Mouse (Mus musculus): ENCODE data around the gene Sprr1a. TPM values are rescaled to one million over a fixed set of nuclear protein-coding genes. Genes with fewer than 3 reads are reported as not detected.
A peak's percentile ranks its signal among the peaks of the same experiment; 100 is the strongest.

The Sprr1a gene
- total RNA-seq (2021), result not detected
- long read RNA-seq, experiment 1, result 0 reads
- long read RNA-seq, experiment 2, result 0 reads

DNA sequence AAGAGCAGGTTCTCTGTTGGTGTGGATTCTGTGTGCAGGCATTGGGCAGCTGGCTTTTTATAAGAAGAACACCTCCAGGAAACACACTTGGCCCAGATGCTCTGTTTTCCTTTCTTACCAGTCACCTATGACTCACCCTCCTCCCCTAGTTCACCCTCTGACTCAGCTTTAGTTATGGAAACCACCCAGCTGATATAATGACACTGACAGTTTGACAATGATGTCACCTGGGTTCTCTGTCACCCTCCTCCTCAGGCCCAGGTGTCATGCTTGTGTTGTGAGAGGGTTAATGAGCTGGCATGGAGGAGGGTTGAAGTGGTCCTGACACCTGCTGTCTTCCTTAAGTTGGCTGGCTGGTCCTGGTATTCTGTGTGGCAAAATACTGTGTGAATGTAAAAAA, at the start of gene Sprr1a:
Sprr1a (minus strand) TSS at position 33 of the 400 bp plus-strand sequence.
- DNase-seq, result peak; percentile 9

DNA sequence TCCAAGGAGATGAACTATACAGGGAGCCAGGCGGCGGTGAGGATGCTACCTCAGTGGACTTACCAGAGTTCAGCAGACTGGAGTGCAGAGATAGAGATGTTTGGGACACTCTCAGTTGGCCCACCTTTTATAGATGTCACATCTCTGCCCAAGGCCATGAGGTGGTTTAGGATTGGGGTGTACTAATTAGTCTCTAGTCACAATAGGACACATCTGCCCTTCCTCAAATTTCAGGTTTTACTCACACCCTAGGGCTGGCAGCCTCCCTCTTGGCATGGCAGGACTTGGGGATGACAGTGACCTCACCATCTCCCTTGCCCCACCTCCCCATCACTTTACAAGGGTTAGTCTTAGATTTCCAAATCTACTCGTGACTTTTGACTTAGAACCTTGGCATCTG, 48.7 kb upstream of the Sprr1a start, which contains the start of gene 2310046K23Rik:
2310046K23Rik (minus strand) TSS at position 101 of the 400 bp plus-strand sequence.
- DNase-seq, result no peak

DNA sequence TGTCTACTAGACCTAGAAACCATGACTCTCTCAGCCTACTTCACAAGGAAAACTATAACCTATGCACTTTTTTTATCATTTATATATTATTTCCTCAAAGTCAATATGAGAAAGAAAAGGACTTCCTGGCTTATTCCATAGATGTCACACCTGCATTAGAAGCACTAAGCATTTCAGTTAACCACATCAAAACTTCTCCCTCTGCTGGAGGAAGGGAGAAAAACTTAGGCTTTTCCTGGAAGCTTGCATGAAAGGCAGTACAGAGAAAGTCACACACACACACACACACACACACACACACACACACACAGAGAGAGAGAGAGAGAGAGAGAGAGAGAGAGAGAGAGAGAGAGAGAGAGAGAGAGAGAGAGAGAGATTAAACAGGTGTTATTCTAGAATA, 26.6 kb upstream of the Sprr1a start:
- peak; percentile 7 for DNase-seq

DNA sequence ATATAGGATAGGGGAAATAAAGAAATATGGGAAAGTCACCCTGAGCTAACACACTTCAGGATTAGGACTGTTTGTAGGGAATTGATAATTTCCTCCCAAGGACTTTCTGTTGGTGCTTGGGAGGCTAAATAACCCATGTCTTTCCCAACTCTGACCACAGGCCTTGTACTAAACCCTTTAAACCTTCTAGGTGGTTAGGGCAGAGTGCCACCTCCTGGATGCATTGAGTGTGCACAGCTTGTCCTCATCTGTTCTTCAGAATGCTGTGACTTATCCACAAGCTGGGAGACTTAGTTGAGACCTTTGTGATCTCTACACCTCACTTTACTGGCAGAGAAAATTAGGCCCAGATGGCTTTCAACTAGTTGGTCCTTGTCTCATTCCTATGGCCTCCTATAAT, 25.1 kb upstream of the Sprr1a start:
- DNase-seq, result peak; percentile 67

DNA sequence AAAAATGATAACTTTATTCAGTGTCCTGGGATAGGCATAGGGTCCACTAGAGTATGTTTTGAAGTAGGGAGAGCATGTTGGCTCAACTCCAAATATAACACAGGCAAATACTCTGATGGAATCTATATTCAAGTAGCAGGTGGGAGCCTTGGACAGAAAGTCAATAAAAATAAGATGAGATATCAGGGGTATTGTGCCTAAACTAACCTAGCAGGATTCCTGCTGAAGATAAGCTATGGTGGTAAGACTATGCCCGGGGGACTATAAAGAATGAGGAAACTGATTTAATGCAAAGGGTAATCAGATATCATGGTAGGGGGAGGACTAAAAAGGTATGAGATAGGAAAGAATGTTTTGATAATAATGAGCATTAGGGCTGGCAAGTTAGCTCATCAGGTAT, 22.5 kb upstream of the Sprr1a start:
- DNase-seq, result no peak

DNA sequence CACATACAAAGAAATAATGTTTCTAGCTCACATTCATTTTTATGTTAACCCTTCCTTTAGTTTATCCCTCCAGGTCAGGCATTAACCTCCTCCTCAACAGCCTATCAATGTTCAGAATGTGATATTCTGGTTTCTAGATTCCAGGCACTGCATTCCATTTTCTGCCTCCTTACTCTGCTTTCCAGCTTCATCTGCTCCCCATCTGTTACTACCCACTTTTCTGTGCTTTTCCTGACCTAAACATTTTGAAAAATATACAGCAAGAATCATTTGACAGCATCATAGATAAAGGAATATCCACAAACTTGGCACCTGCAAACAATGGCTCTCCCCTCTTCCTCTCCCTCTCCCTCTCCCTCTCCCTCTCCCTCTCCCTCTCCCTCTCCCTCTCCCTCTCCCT, 17.8 kb upstream of the Sprr1a start:
- DNase-seq, result no peak

DNA sequence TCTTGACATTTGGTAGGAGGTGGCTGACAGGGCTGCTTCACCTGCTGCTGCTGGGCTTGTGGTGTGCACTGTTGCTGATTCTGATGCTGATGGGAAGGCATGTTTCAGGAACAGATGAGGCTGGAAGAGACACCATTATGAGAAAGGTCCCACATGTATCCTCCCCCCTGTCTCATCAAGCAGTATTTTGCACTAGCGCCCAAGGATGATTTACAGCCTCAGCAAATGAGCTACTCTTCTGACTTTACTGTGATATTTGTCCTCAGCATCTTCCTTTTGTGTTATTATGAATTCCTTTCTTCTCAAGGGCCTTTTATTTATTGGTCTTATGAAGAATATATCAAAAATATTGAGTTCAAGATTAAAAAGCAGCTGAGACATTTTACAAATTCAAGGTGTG, 14.7 kb upstream of the Sprr1a start, which contains the start of gene Sprr4:
Sprr4 (minus strand) TSS at position 101 of the 400 bp plus-strand sequence.
- DNase-seq, result no peak

DNA sequence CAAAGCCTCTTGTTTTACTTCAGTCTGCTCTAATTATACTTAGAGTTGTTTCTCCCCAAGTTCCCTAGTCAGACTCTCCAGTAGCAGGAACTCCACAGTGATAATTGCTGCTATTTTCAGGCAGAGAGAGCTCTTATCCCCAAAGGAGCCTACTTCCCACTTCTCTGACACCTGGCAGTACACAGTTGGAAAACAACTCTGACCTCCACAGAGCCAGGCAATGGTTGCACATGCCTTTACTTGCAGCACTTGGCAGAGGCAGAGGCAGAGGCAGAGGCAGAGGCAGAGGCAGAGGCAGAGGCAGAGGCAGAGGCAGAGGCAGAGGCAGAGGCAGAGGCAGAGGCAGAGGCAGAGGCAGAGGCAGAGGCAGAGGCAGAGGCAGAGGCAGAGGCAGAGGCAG, 4.6 kb upstream of the Sprr1a start:
- peak; percentile 12 for DNase-seq

DNA sequence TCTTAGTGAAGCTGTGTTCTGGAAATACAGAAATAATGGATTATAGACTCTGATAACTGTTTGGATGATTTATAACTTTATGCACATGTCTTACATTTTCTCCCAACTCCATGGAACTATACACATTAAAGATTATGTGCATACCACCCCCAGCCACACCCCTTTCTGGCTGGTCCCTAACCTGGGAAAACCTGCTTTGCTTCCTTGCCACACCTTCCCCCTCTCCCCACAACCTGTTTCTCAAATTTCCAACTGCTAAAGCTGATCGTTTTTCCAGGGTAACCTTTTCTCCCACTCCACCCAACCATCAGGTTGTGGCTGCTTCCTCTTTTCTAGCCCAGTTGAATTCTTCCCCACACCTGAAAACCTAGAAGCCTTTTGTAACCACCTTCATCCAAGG, 612 bp upstream of the Sprr1a start:
- DNase-seq, result no peak

DNA sequence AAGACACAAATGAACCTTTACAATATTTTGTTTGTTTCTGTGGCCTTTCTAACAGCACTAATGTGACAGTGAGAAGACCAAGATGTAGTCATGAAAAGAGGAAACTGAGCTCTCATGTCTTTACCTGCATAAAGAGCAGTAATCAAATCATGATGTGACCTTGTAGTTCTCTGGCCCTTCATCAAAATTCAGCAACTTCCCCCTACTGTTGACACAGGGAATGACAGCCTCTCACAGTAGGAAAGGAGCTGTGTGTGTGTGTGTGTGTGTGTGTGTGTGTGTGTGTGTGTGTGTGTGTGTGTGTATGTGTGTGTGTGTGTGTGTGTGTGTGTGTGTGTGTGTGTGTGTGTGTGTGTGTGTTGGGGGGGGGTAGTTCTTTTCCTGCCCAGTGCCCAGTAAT, 4.4 kb downstream of the Sprr1a start:
- peak; percentile 19 for DNase-seq

DNA sequence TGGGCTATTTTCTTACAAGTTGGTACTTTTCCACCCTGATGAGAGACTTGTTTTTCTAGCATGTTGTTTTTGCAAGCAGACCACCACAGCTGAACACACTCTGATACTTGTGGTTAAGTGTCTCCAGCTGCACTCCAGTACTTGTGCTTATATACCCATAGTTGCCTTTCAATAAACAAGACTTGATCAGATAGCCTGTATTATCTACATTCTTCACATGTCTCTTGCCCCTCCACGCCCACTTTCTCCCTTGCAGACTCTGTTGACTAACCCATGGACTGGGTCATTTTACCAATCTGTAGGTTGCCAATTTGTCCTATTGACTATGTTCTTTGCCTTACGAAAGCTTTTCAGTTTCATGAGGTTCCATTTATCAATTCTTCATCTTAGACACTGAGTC, 15.6 kb downstream of the Sprr1a start:
- DNase-seq, result no peak

DNA sequence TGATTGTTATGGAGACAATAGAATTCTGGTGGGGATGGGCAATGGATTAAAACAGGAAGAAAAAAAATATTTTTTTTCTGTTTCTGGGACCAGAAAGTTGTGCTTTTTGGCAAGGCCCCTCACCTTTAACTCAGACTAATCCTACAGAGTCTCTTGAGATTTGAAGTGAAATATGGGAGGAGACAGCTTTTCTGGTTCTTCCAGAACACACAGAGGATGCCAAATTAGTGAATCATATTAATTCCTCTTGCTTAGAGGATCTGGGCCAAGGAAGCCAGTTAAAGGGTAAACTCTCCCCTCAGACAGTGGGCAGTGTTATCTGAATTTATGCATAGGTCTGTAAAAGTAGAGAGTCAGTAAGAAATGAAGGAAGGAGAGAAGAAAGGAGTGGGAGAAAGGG, 18.3 kb downstream of the Sprr1a start:
- no peak for DNase-seq

DNA sequence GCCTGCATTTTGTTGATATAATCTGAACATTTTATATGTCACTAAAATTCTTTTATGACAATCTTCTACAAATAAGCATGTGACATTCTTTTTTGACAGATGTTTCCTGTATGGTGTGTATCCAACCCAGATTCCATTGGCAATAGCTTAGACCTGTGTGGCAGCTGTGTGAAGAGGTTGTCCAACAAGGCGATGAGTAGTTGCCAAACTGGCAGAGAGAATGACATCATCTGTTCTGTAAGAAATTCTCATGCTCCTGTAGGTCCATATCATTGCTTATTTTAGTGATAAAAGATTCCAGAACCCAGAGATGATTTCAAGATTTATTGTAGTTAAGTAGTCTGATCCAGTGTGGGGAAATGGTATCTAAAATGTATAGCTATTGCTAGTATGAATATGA, 19.1 kb downstream of the Sprr1a start:
- DNase-seq, result no peak

DNA sequence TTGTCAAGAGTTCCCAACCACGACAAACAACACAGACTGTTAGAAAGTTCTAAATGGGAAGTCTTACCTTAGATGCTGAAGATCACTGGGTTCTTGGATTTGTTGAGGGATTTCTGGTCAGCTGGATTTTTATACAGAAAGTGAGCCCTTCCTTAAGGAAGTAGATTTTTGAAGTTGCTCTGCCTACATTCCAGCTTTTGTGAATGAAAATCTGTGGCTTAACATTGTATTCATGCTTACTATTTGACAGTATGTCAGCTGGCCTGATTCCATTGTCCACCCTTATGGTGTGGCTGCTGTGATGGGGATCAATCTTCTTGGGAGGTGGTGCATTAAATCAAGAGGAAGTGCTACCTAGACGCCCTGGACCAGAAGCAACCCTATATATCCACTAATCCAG, 27.1 kb downstream of the Sprr1a start, which contains the start of gene Sprr3:
Sprr3 (minus strand) TSS at position 101 of the 400 bp plus-strand sequence.
- DNase-seq, result no peak

DNA sequence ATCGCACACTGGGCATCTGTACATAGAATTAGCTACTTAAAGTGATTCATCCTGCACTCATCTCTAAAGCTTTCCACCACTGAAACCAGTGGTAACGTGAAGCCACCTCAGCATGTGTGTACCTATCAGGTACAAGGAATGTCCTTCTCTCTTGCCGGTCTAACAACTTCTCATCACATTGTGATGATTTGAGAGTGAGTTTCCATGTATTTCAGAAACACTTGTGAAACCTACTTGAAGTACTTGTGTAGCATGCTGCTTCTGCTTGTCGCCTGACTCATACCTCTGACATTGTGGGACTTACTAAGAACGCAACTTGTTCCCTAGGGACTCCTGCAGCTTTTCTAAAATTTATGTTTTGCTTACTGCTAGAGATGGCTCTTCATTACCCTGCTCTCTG, 30.5 kb downstream of the Sprr1a start:
- DNase-seq, result no peak

DNA sequence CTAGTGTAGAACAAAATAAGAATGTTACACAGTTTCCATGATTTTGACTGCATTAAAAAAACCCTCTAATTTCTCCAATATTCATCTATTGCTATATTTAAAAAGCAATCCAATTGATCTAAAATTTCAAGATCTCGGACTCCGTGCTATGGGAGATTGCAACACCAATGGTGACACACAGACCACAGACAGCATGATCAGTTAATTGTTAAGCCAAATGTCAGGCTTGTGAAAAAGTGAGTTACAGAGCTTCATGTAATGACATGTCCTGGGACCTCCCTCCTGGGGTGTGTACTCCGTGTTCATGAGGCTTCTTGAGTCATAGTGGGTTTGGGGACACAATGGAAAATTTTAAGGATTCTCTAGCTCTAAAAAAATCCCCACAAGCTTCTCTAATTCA, 45.5 kb downstream of the Sprr1a start:
- no peak for DNase-seq

DNA sequence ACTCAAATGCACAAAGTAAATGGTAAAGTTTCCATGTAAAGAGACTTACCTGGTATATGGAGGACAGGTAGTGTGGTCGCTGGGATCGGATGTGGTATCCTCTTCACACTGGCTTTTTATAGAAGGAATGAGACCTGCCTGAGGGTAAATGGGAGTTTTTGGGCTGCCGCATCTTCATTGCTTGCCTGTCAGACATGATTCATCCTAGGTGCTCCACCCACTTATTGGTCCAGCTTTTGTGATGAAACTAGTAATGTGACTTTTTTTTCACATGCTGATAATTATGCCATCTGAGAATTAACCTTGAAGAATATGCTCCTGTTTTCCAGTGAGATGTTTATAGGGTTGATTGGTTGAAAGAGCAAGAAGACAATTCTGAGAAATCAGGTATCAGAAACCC, 47.0 kb downstream of the Sprr1a start, which contains the start of gene Sprr1b:
Sprr1b (minus strand) TSS at position 101 of the 400 bp plus-strand sequence.
- DNase-seq, result no peak

Other genes starting within 250 kb of the Sprr1a start
- gene Sprr2a3, start 200.5 kb downstream of the Sprr1a start, total RNA-seq (2021), result not detected
- gene Sprr2b, start 169.3 kb downstream of the Sprr1a start, total RNA-seq (2021), result not detected
- not detected for gene Sprr2d, start 146.8 kb downstream of the Sprr1a start, total RNA-seq (2021)
- gene Sprr2e, start 133.8 kb downstream of the Sprr1a start, total RNA-seq (2021), result not detected
- gene Sprr2f, start 120.7 kb downstream of the Sprr1a start, total RNA-seq (2021), result not detected
- not detected for gene Sprr2h, start 100.2 kb downstream of the Sprr1a start, total RNA-seq (2021)
- not detected for gene Sprr2i, start 77.9 kb downstream of the Sprr1a start, total RNA-seq (2021)
- gene Sprr2j-ps, start 67.8 kb downstream of the Sprr1a start, total RNA-seq (2021), result not detected
- gene Gm9774, start 56.5 kb downstream of the Sprr1a start, total RNA-seq (2021), result 10 to 100 TPM in 1 of 2 experiments, 1 to 10 TPM in 1; 8.2 to 10.7 TPM
- not detected for gene Sprr2k, start 53.3 kb downstream of the Sprr1a start, total RNA-seq (2021)
- not detected for gene Sprr1b, start 47.1 kb downstream of the Sprr1a start, total RNA-seq (2021)
- not detected for gene Sprr3, start 27.2 kb downstream of the Sprr1a start, total RNA-seq (2021)
- not detected for gene Sprr4, start 14.6 kb upstream of the Sprr1a start, total RNA-seq (2021)
- not detected for gene 2310046K23Rik, start 48.6 kb upstream of the Sprr1a start, total RNA-seq (2021)
- not detected for gene Ivl, start 87.8 kb upstream of the Sprr1a start, total RNA-seq (2021)
- gene Smcp, start 103.1 kb upstream of the Sprr1a start, total RNA-seq (2021), result not detected
- not detected for gene 2210017I01Rik, start 121.6 kb upstream of the Sprr1a start, total RNA-seq (2021)
- not detected for gene Lce6a, start 135.8 kb upstream of the Sprr1a start, total RNA-seq (2021)
- not detected for gene Lce1a1, start 162.4 kb upstream of the Sprr1a start, total RNA-seq (2021)
- gene Lce1b, start 171.0 kb upstream of the Sprr1a start, total RNA-seq (2021), result not detected
- not detected for gene Lce1a2, start 184.4 kb upstream of the Sprr1a start, total RNA-seq (2021)
- gene Lce1c, start 193.4 kb upstream of the Sprr1a start, total RNA-seq (2021), result not detected
- not detected for gene Lce1d, start 201.3 kb upstream of the Sprr1a start, total RNA-seq (2021)
- gene Lce1e, start 223.2 kb upstream of the Sprr1a start, total RNA-seq (2021), result not detected
- gene Lce1f, start 234.5 kb upstream of the Sprr1a start, total RNA-seq (2021), result not detected